Mouse (Mus musculus): ENCODE data around the gene Trmt2b. TPM values are rescaled to one million over a fixed set of nuclear protein-coding genes. Genes with fewer than 3 reads are reported as not detected.

Trmt2b gene
- polyA plus RNA-seq, 1 experiment from 2014 or later = 35.8 TPM

DNA sequence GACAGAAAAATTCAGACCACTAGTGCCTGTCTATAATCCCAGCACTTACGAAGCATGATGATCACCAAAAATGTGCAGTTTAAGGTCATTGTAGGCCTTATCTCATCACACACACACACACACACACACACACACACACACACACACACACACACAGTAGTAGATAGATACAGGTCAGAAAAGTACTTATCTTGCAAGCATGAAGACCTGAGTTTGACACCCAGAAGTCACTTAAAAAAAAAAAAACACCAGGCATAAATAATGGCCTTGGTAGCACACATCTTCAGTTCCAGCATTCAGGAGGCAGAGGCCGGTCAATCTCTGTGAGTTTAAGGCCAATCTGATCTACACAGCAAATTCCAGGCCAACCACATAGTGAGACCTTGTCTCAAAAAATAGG lies 10.5 kb upstream of the Trmt2b start:
- Histone ChIP-seq H3K9ac (no peak overlapping the region), H3K4me1 (replicated peaks) (no peaks in the 10 kb centered on the region), H3K36me3 (no peaks in the 10 kb centered on the region), H3K4me2 (no peak overlapping the region), H3K4me3 (no peak overlapping the region), H3K27ac (ENCODE audit: poor library complexity, severe bottlenecking) (no peak overlapping the region), H3K27me3 (replicated peaks) (peaks cover 6% of the 10 kb centered on the region; the same call in 1 of the 2 replicates), H3K9me3 (replicated peaks) (no peaks in the 10 kb centered on the region)
- 92% methylated on average over 2 of the region's 2 CpGs for WGBS
- ATAC-seq (ENCODE audit: insufficient number of reproducible peaks, low FRiP score) = no peak

DNA sequence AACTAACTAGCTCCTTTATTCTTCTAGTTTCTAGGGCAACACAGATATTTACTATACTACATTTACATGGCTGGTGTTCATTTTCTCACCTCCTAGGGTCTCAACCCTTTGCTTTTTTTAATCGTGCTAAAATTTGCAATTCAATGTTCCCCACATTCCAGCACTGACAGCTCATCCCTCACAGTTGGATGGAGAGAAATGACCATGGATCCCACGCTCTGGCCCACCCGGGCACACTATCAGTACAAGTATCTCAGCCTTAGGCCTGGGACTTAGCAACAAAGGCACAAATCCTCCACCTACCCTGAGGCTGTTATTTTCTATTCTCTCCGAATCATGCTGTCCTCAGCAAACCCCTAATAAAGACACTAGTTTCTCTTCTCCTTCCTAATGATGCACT lies 9.0 kb upstream of the Trmt2b start:
- Histone ChIP-seq H3K36me3 (no peaks in the 10 kb centered on the region), H3K27me3 (replicated peaks) (no peaks in the 10 kb centered on the region), H3K4me1 (replicated peaks) (no peaks in the 10 kb centered on the region), H3K27ac (ENCODE audit: poor library complexity, severe bottlenecking) (no peak overlapping the region), H3K9me3 (replicated peaks) (no peaks in the 10 kb centered on the region), H3K9ac (no peak overlapping the region), H3K4me2 (no peak overlapping the region), H3K4me3 (no peak overlapping the region)
- no peak for ATAC-seq (ENCODE audit: insufficient number of reproducible peaks, low FRiP score)
- WGBS = 60% methylated on average over 4 of the region's 4 CpGs

DNA sequence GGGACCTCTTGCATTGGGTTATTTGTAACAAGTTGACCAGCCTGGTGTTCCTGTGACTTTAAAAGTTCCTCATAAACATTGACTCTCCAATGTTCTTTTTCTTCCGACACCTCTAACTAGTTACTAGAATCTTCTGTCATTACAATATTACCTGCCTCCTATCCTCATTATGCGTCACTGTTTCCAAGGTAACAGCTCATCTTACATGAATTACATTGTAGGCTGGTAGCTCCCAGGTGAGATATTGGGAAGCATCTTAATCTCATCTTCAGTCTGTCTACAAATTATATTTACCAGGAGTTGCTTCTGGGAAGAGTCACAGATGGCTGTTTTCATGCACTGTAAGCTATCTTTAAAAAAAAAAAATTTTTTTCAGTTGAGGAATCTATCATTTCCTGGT lies 8.3 kb upstream of the Trmt2b start:
- H3K4me1 ChIP-seq (replicated peaks) = no peaks in the 10 kb centered on the region
- no peaks in the 10 kb centered on the region for H3K27me3 ChIP-seq (replicated peaks)
- H3K27ac ChIP-seq (ENCODE audit: poor library complexity, severe bottlenecking) = no peak overlapping the region
- no peak overlapping the region for H3K4me3 ChIP-seq
- H3K9me3 ChIP-seq (replicated peaks) = no peaks in the 10 kb centered on the region
- WGBS = 81% methylated on average over 2 of the region's 2 CpGs
- no peak for ATAC-seq (ENCODE audit: insufficient number of reproducible peaks, low FRiP score)
- no peak overlapping the region for H3K4me2 ChIP-seq
- no peak overlapping the region for H3K9ac ChIP-seq
- no peaks in the 10 kb centered on the region for H3K36me3 ChIP-seq

DNA sequence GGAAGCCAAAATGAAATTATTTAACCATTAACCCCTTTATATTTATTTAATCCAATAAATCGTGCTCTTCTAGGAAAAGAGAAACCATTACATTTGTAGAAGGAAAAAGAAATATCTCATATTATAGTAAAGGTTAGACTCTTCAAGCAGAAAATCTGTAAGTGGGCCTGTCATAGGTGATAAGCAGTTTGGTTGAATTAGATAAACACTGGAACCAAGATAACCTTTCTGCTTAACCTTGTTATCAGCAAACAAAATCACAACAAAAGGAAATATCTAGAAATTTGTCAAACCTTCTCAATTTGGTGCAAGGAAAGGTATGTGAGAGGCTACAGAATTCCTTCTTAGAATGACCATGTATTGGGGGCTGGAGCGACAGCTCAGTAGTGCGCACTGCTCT lies 3.7 kb upstream of the Trmt2b start:
- 81% methylated on average over 3 of the region's 3 CpGs for WGBS

DNA sequence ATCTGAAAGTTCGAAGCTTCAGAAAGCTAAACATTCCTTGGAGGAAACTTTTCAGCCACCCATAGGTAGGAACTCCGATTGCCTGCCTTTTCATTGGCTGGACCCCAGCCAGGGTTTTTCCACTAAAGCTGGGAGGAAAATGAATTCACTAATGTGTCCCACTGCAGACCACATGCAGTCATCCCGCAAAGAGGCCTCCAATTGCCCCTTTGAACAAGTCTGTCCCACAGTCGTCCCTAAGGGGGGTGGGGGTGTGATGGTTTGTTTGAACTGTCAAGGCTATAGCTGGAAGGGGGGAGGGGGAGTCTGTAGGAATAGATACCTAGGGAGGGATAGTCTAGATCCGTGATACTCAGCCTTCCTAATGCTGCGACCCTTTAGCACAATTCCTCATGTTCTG lies 1.1 kb downstream of the Trmt2b start:
- Histone ChIP-seq H3K4me2 (peak overlapping the region; percentile 63), H3K9ac (no peak overlapping the region; the same call in 1 of the 2 replicates), H3K27me3 (replicated peaks) (no peaks in the 10 kb centered on the region), H3K9me3 (replicated peaks) (no peaks in the 10 kb centered on the region), H3K4me1 (replicated peaks) (no peaks in the 10 kb centered on the region), H3K27ac (ENCODE audit: poor library complexity, severe bottlenecking) (peak overlapping the region; percentile 93), H3K36me3 (no peaks in the 10 kb centered on the region), H3K4me3 (peak overlapping the region; percentile 53)
- WGBS = 24% methylated on average over 6 of the region's 6 CpGs
- peak; percentile 52; the same call in 1 of the 2 replicates for ATAC-seq (ENCODE audit: insufficient number of reproducible peaks, low FRiP score)

More for the DNA sequence above, 3.7 kb upstream of the Trmt2b start:
- no peak overlapping the region for H3K4me2 ChIP-seq
- H3K27ac ChIP-seq (ENCODE audit: poor library complexity, severe bottlenecking) = no peak overlapping the region
- no peaks in the 10 kb centered on the region for H3K36me3 ChIP-seq
- no peaks in the 10 kb centered on the region for H3K4me1 ChIP-seq (replicated peaks)
- no peaks in the 10 kb centered on the region for H3K27me3 ChIP-seq (replicated peaks)
- H3K9me3 ChIP-seq (replicated peaks) = no peaks in the 10 kb centered on the region
- ATAC-seq (ENCODE audit: insufficient number of reproducible peaks, low FRiP score) = no peak
- no peak overlapping the region for H3K9ac ChIP-seq
- no peak overlapping the region for H3K4me3 ChIP-seq

DNA sequence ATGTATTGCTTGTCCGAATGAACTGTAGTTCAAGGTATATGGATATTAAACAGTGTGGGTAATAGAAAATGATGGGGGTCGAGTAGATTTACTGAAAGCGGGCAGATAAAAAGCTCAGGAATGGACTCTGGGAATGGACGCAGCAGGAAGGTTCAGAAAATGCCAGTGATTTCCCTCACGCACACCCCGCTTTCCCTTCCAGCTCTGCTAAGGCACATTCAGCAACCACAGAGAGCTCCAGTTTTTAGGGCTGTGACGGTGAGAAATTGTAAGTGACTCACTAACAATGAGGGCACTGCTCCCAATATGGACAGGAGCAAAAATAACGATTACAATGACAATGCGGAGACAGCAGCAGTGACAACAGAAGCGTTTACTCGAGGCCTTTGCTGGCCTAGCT lies 14.7 kb downstream of the Trmt2b start:
- Histone ChIP-seq H3K9me3 (replicated peaks) (no peaks in the 10 kb centered on the region), H3K27me3 (replicated peaks) (no peaks in the 10 kb centered on the region), H3K27ac (ENCODE audit: poor library complexity, severe bottlenecking) (no peak overlapping the region), H3K36me3 (peaks cover 44% of the 10 kb centered on the region), H3K4me2 (no peak overlapping the region), H3K4me1 (replicated peaks) (no peaks in the 10 kb centered on the region), H3K9ac (no peak overlapping the region), H3K4me3 (no peak overlapping the region)
- no peak for ATAC-seq (ENCODE audit: insufficient number of reproducible peaks, low FRiP score)
- 82% methylated on average over 11 of the region's 11 CpGs for WGBS

DNA sequence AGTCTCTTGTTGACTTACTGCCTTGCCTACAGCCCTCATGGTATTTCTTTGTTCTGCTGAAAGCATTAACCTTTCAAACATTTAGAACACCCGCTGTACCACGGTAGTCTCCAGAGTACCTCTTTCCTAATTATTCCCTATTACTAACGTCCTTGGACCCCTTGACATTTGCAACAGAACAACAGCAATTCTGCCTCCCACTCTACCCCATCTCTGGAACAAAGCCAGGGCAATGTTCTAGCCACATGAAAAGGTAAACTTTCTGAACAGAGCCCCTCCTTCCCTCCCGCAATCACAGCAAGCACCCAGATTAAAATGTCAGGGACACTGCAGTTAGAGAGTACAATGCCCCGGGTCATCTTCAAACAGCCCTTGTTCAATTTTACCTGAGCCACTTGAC lies 15.6 kb downstream of the Trmt2b start:
- WGBS = 72% methylated on average over 5 of the region's 5 CpGs
- H3K9me3 ChIP-seq (replicated peaks) = no peaks in the 10 kb centered on the region
- no peak overlapping the region for H3K9ac ChIP-seq
- H3K27me3 ChIP-seq (replicated peaks) = no peaks in the 10 kb centered on the region
- H3K4me3 ChIP-seq = no peak overlapping the region
- H3K36me3 ChIP-seq = peaks cover 44% of the 10 kb centered on the region
- no peaks in the 10 kb centered on the region for H3K4me1 ChIP-seq (replicated peaks)
- H3K4me2 ChIP-seq = no peak overlapping the region
- no peak for ATAC-seq (ENCODE audit: insufficient number of reproducible peaks, low FRiP score)
- no peak overlapping the region for H3K27ac ChIP-seq (ENCODE audit: poor library complexity, severe bottlenecking)

DNA sequence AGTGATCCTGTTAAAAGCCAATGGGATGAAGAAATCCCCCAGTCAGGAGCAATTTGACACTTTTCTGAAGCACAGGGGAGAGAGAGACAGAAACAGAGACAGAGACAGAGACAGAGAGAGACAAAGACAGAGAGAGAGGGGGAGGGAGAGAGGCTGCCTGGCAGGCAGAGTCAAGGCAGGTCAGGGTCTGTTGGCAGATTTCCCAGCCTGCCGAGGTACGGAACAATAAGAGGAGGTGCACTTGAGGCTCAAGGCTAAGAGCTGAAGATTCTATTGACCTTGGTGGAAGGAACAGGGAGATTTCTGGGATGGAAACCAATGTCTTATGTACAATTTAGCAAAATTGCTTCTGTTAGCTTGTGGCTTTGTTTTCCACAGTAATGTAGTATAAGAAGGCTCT lies 28.6 kb downstream of the Trmt2b start:
- no peak for ATAC-seq (ENCODE audit: insufficient number of reproducible peaks, low FRiP score)
- 52% methylated on average over 2 of the region's 2 CpGs for WGBS
- Histone ChIP-seq H3K9ac (no peak overlapping the region), H3K4me2 (no peak overlapping the region), H3K27me3 (replicated peaks) (no peaks in the 10 kb centered on the region), H3K4me3 (no peak overlapping the region), H3K9me3 (replicated peaks) (no peaks in the 10 kb centered on the region), H3K27ac (ENCODE audit: poor library complexity, severe bottlenecking) (no peak overlapping the region), H3K4me1 (replicated peaks) (no peaks in the 10 kb centered on the region), H3K36me3 (peaks cover 10% of the 10 kb centered on the region)

DNA sequence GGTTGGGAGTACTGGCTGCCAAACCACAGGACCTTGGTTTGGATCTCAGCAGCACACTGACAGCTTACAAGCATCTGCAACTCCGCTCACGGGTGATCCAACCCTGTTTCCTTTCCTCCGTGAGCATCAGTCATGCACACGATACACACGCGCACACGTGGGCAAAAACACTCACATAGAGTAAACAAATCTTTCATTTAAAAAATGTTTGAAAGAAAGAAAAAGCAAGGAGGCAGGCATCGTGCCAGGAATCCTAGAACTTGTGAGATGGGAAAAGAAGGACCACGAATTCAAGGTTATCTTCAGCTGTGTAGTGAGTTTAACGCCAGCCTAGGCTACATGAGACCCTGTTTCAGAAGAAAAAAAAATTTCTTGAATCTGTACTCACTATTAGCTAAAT lies 30.8 kb downstream of the Trmt2b start:
- Histone ChIP-seq H3K4me2 (no peak overlapping the region), H3K36me3 (peaks cover 14% of the 10 kb centered on the region), H3K9me3 (replicated peaks) (no peaks in the 10 kb centered on the region), H3K4me1 (replicated peaks) (no peaks in the 10 kb centered on the region), H3K27me3 (replicated peaks) (no peaks in the 10 kb centered on the region), H3K4me3 (no peak overlapping the region), H3K9ac (no peak overlapping the region), H3K27ac (ENCODE audit: poor library complexity, severe bottlenecking) (no peak overlapping the region)
- WGBS = 89% methylated on average over 10 of the region's 10 CpGs
- ATAC-seq (ENCODE audit: insufficient number of reproducible peaks, low FRiP score) = no peak

DNA sequence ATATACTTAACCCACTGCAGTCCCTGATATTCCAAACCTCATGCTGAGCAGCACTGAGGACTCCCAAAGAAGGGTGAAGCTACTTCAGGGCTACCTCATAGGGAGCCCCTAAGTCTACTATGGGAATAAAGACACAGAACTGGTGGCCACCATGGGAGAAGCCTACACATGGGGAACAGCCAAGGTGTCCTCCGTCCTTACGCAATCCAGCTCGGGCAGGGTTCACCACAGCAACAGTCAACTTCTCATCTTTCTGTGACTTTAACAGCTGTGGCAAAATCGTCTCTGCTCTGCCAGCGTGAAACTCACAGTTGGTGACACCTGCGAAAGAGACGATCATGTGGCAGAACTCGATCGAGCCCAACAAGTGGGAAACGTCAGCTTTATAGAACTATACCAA lies 38.5 kb downstream of the Trmt2b start:
- Histone ChIP-seq H3K27ac (ENCODE audit: poor library complexity, severe bottlenecking) (no peak overlapping the region), H3K4me2 (no peak overlapping the region), H3K27me3 (replicated peaks) (no peaks in the 10 kb centered on the region), H3K36me3 (peaks cover 38% of the 10 kb centered on the region), H3K4me1 (replicated peaks) (no peaks in the 10 kb centered on the region), H3K4me3 (no peak overlapping the region), H3K9me3 (replicated peaks) (no peaks in the 10 kb centered on the region), H3K9ac (no peak overlapping the region)
- WGBS = 90% methylated on average over 10 of the region's 10 CpGs
- ATAC-seq (ENCODE audit: insufficient number of reproducible peaks, low FRiP score) = no peak

DNA sequence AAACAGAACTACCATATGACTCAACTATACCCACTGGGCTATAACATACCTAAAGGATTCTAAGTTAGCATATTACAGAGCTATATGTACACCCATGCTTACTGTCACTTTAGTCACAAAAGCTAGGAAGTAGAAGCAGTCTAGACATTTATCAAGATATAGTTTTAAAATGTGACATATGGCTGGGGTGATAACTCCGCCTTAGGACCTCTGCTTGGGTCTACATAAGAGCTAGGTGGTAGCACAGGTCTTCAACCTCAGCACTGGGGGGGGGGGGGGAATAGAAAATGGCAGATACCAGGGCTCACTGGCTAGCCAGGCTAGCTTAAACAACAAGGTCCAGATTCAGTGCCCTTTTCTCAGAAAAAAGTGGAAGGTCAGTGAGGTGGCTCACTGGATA lies 43.7 kb downstream of the Trmt2b start:
- H3K4me3 ChIP-seq = no peak overlapping the region
- H3K36me3 ChIP-seq = peaks cover 9% of the 10 kb centered on the region; the same call in 1 of the 2 replicates
- no peak overlapping the region for H3K27ac ChIP-seq (ENCODE audit: poor library complexity, severe bottlenecking)
- no peak overlapping the region for H3K9ac ChIP-seq
- no peaks in the 10 kb centered on the region for H3K9me3 ChIP-seq (replicated peaks)
- H3K27me3 ChIP-seq (replicated peaks) = no peaks in the 10 kb centered on the region
- H3K4me1 ChIP-seq (replicated peaks) = no peaks in the 10 kb centered on the region
- no peak for ATAC-seq (ENCODE audit: insufficient number of reproducible peaks, low FRiP score)
- H3K4me2 ChIP-seq = no peak overlapping the region
- 83% methylated on average over 1 of the region's 1 CpGs for WGBS

DNA sequence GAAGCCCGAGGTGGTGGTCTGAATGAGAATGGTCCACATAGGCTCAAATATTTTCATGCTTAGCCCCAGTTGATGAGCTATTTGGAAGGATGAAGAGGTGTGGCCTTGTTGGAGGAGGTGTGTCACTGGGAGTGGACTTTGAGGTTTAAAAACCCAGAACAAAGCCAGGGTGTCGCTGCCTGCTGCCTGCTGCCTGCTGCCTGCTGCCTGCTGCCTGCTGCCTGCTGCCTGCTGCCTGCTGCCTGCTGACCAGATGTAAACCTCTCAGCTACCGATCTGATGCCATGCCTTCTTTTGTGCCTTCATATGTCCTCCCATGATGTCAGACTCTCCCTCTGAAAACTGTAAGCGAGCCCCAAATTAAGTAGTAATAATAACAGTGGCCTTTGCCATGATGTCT lies 54.9 kb downstream of the Trmt2b start, which contains the start of gene Nox1:
Gene Nox1, minus strand, starts transcription at position 101 of the 400 bp plus-strand sequence.
- peaks cover 15% of the 10 kb centered on the region for H3K36me3 ChIP-seq

More for the DNA sequence above, 54.9 kb downstream of the Trmt2b start, which contains the start of gene Nox1:
- Histone ChIP-seq H3K4me1 (replicated peaks) (no peaks in the 10 kb centered on the region), H3K4me3 (no peak within 1 kb of the TSS), H3K27ac (ENCODE audit: poor library complexity, severe bottlenecking) (no peak within 1 kb of the TSS), H3K4me2 (no peak within 1 kb of the TSS), H3K9ac (no peak within 1 kb of the TSS), H3K9me3 (replicated peaks) (no peaks in the 10 kb centered on the region), H3K27me3 (replicated peaks) (no peaks in the 10 kb centered on the region)
- ATAC-seq (ENCODE audit: insufficient number of reproducible peaks, low FRiP score) = no peak
- 47% methylated on average over 4 of the region's 4 CpGs for WGBS
